In the genomic region with DNA sequence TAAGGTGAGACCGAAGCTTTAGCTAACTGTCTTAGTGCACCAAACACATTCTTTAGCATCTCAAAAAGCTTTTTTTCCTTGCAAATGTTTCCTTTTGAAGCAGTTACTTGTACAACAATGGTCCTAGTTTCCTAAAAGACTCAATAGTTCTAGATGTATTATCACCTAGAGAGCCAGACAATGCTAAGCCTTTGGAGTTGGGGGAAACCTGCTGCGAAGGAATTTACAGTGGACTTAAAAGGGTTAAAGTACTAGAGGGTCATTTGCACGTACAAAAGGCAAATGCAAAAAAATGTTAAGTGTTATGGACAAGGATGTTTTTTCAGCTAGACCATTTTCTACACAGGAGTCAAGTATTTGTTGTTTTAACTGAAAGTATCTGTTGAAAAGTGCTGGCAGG, we compare ENCODE assay signal across 46 mouse cellular contexts. TPM values are rescaled to one million over a fixed set of nuclear protein-coding genes. Genes with fewer than 3 reads are reported as not detected.
"Had no signal": no experiment of that assay in that cellular context is flagged by ENCODE, and none has a peak within 500 bp of the region (broad histone marks: within the 10 kb centered on the region; RNA-seq: fewer than 3 reads in every experiment).

No protein-coding gene starts in this region.

- H3K9me3 ChIP-seq: limb, embryonic 10.5 days; limb, embryonic 12.5 days; limb, embryonic 13.5 days; limb, embryonic 15.5 days; liver, embryonic 12.5 days; liver, embryonic 13.5 days; liver, embryonic 15.5 days; lung, embryonic 15.5 days; megakaryocyte, embryonic 14.5 days; midbrain, embryonic 10.5 days; midbrain, embryonic 12.5 days; midbrain, embryonic 13.5 days; midbrain, embryonic 15.5 days; neural tube, embryonic 12.5 days; neural tube, embryonic 13.5 days had no signal

- H3K9ac ChIP-seq: limb, embryonic 12.5 days; limb, embryonic 13.5 days; limb, embryonic 15.5 days; liver, embryonic 12.5 days; liver, embryonic 13.5 days; liver, embryonic 14.5 days; liver, embryonic 15.5 days; liver, postnatal 0 days; lung, embryonic 14.5 days; lung, embryonic 15.5 days; midbrain, embryonic 12.5 days; midbrain, embryonic 13.5 days; midbrain, embryonic 15.5 days; neural tube, embryonic 12.5 days; neural tube, embryonic 13.5 days had no signal

- ATAC-seq: liver, embryonic 12.5 days; liver, postnatal 0 days; lung, postnatal 0 days; midbrain, embryonic 13.5 days; midbrain, embryonic 15.5 days; midbrain, embryonic 16.5 days had no signal

- H3K4me1 ChIP-seq: limb, embryonic 10.5 days; limb, embryonic 12.5 days; limb, embryonic 13.5 days; limb, embryonic 15.5 days; liver, embryonic 12.5 days; liver, embryonic 13.5 days; liver, embryonic 15.5 days; lung, embryonic 15.5 days; midbrain, embryonic 10.5 days; midbrain, embryonic 12.5 days; midbrain, embryonic 13.5 days; midbrain, embryonic 15.5 days; neural tube, embryonic 12.5 days; neural tube, embryonic 13.5 days had no signal

- H3K4me2 ChIP-seq: limb, embryonic 12.5 days; limb, embryonic 13.5 days; limb, embryonic 15.5 days; liver, embryonic 11.5 days; liver, embryonic 12.5 days; liver, embryonic 13.5 days; liver, embryonic 15.5 days; lung, embryonic 14.5 days; lung, embryonic 15.5 days; midbrain, embryonic 11.5 days; midbrain, embryonic 12.5 days; midbrain, embryonic 13.5 days; midbrain, embryonic 15.5 days; neural tube, embryonic 12.5 days; neural tube, embryonic 13.5 days had no signal

- DNase-seq: left cerebral cortex, postnatal 4 days; liver; liver, embryonic 13.5 days; liver, postnatal 0 days; lung, adult 18-20 months; lung, adult 2 months; lung, embryonic 14.5 days; lung, postnatal 10 days; lung, postnatal 14 days; lung, postnatal 4 days; midbrain, embryonic 14.5 days had no signal

- H3K27ac ChIP-seq: limb, embryonic 10.5 days; limb, embryonic 12.5 days; limb, embryonic 13.5 days; limb, embryonic 15.5 days; liver, embryonic 12.5 days; liver, embryonic 13.5 days; liver, embryonic 14.5 days; liver, embryonic 15.5 days; lung, embryonic 15.5 days; macrophage; midbrain, embryonic 10.5 days; midbrain, embryonic 12.5 days; midbrain, embryonic 13.5 days; midbrain, embryonic 15.5 days; neural tube, embryonic 12.5 days; neural tube, embryonic 13.5 days had no signal

- H3K27me3 ChIP-seq: limb, embryonic 12.5 days; limb, embryonic 13.5 days; limb, embryonic 15.5 days; liver, embryonic 12.5 days; liver, embryonic 13.5 days; liver, embryonic 15.5 days; lung, embryonic 15.5 days; megakaryocyte, embryonic 14.5 days; midbrain, embryonic 12.5 days; midbrain, embryonic 13.5 days; midbrain, embryonic 15.5 days; neural tube, embryonic 12.5 days; neural tube, embryonic 13.5 days had no signal

- H3K4me3 ChIP-seq: limb, embryonic 10.5 days; limb, embryonic 12.5 days; limb, embryonic 13.5 days; limb, embryonic 15.5 days; liver, embryonic 12.5 days; liver, embryonic 13.5 days; liver, embryonic 15.5 days; lung, embryonic 15.5 days; megakaryocyte, embryonic 14.5 days; midbrain, embryonic 10.5 days; midbrain, embryonic 12.5 days; midbrain, embryonic 13.5 days; midbrain, embryonic 15.5 days; myocyte; neural tube, embryonic 12.5 days; neural tube, embryonic 13.5 days had no signal

- H3K36me3 ChIP-seq: limb, embryonic 12.5 days; limb, embryonic 13.5 days; limb, embryonic 15.5 days; lung, embryonic 15.5 days; midbrain, embryonic 12.5 days; midbrain, embryonic 13.5 days; midbrain, embryonic 15.5 days; neural tube, embryonic 12.5 days; neural tube, embryonic 13.5 days had no signal

RNA-seq across cellular contexts. Expression of gene Gm26992, which starts 50.5 kb away (rescaled TPM):
- total RNA-seq: left cerebral cortex, postnatal 10 days; left cerebral cortex, postnatal 14 days; left cerebral cortex, postnatal 25 days; left cerebral cortex, postnatal 4 days; liver, adult 2 months; megakaryocyte, adult 5-6 weeks; monocyte, adult 5-6 weeks had no signal
- polyA plus RNA-seq: limb, embryonic 10.5 days; limb, embryonic 11.5 days; limb, embryonic 12.5 days; limb, embryonic 13.5 days; limb, embryonic 14.5 days; limb, embryonic 15.5 days; liver, adult 2 months; liver, embryonic 11.5 days; liver, embryonic 12.5 days; liver, embryonic 13.5 days; liver, embryonic 15.5 days; liver, embryonic 16.5 days; liver, postnatal 0 days; lung, embryonic 14.5 days; lung, embryonic 15.5 days; lung, embryonic 16.5 days; lung, postnatal 0 days; macrophage; midbrain, embryonic 10.5 days; midbrain, embryonic 11.5 days; midbrain, embryonic 12.5 days; midbrain, embryonic 13.5 days; midbrain, embryonic 14.5 days; midbrain, embryonic 15.5 days; midbrain, embryonic 16.5 days; midbrain, postnatal 0 days; myocyte; neural tube, embryonic 11.5 days; neural tube, embryonic 12.5 days; neural tube, embryonic 13.5 days had no signal

RNA-seq across cellular contexts. Expression of gene Tsx, which starts 58.1 kb away (rescaled TPM):
- total RNA-seq: left cerebral cortex, postnatal 25 days; liver, adult 2 months; megakaryocyte progenitor cell, adult 5-6 weeks; megakaryocyte, adult 5-6 weeks; megakaryocyte-erythroid progenitor cell, adult 5-6 weeks; midbrain, postnatal 0 days; monocyte, adult 5-6 weeks had no signal
- polyA plus RNA-seq: liver, adult 2 months; liver, embryonic 11.5 days; liver, embryonic 12.5 days; liver, embryonic 13.5 days; liver, embryonic 15.5 days; liver, embryonic 16.5 days; liver, postnatal 0 days; lung, adult 2 months; macrophage; midbrain, embryonic 16.5 days; myocyte had no signal
